Mouse (Mus musculus): ENCODE measurements at regions not wholly inside any gene's neighbourhood (a gene's known extent, or its start where the extent isn't known, plus 50 kb on each side); places are given as distances from the start of the nearest gene placed in this dataset.
A peak's percentile ranks its signal among the peaks of the same experiment; 100 is the strongest.

DNA sequence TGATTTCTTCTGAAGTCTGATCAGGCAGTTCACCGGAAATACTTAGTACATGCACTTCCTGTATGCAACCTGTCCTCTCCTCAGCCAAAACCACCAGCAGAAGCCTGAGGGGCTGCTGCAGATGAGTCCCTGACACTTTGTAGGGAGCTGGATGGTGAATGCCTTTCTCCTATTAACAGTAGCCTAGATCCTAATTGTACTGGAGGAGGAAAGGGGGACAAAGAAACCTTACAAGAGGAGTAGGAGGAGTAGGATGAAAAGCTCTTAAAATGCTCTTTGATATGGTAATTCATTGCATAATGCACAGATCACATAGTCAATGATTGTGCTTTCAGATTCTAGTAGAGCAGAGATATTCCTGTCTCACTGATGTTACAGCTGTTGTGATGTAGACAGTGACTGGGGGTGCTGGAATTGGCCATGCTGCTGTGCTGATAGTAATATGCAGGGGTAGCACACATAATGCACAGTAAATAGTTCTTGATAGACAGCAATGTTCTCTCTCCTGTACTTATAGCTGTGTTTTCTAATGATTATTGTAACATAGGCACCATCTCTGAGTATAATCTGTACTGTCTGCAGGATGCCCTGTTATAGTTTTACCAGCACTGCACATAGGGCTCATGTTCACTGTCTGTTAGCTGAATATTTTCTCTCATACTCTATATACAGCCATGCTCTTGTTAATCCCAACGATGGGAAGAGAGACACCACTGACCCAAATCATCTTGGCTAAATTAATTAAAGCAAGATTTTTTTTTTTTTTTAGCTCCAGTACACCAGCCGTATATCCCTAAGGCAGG is 874.4 kb downstream of the Car8 start:
- Histone ChIP-seq H3K9me3 (replicated peaks; ENCODE audit: control insufficient read depth, low read length) (no peaks in the 10 kb centered on the region), H3K27me3 (ENCODE audit: control insufficient read depth, insufficient read depth, low read length) (no peaks in the 10 kb centered on the region), H3K36me3 (ENCODE audit: control insufficient read depth, insufficient read depth, low read length) (no peaks in the 10 kb centered on the region), H3K4me1 (ENCODE audit: control insufficient read depth, insufficient read depth, low read length) (no peaks in the 10 kb centered on the region), H3K9ac (ENCODE audit: low read length) (no peak overlapping the region), H3K4me3 (replicated peaks; ENCODE audit: low read length) (no peak overlapping the region), H3K27ac (ENCODE audit: low read length) (no peak overlapping the region), H3K4me2 (ENCODE audit: low read depth, low read length) (no peak overlapping the region)
- no peak for ATAC-seq (ENCODE audit: insufficient read depth, low FRiP score)
- 83% methylated on average over 3 of the region's 3 CpGs for WGBS

DNA sequence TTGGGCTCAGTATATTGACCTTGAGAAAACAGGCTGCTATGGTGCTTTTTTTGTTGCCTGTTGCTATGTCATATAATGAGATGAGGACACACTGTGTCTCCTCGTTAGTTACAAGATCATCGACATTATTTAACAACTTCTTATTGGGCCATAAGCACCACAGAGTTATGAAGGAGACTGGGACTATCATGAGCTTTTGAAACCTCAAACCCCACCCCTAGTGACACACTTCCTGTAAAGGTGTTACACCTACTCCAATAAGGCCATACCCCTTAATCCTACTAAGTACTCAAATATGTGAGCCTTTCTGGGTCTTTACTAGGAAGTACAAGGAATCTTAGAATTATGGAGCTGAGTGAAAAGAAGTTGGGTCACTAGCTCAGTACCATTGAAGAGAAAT is 875.3 kb downstream of the Car8 start:
- no peak overlapping the region for H3K27ac ChIP-seq (ENCODE audit: low read length)
- no peaks in the 10 kb centered on the region for H3K4me1 ChIP-seq (ENCODE audit: control insufficient read depth, insufficient read depth, low read length)
- H3K9ac ChIP-seq (ENCODE audit: low read length) = no peak overlapping the region
- no peaks in the 10 kb centered on the region for H3K27me3 ChIP-seq (ENCODE audit: control insufficient read depth, insufficient read depth, low read length)
- no peaks in the 10 kb centered on the region for H3K36me3 ChIP-seq (ENCODE audit: control insufficient read depth, insufficient read depth, low read length)
- 91% methylated on average over 2 of the region's 2 CpGs for WGBS
- no peak for ATAC-seq (ENCODE audit: insufficient read depth, low FRiP score)
- no peaks in the 10 kb centered on the region for H3K9me3 ChIP-seq (replicated peaks; ENCODE audit: control insufficient read depth, low read length)
- no peak overlapping the region for H3K4me2 ChIP-seq (ENCODE audit: low read depth, low read length)
- no peak overlapping the region for H3K4me3 ChIP-seq (replicated peaks; ENCODE audit: low read length)

DNA sequence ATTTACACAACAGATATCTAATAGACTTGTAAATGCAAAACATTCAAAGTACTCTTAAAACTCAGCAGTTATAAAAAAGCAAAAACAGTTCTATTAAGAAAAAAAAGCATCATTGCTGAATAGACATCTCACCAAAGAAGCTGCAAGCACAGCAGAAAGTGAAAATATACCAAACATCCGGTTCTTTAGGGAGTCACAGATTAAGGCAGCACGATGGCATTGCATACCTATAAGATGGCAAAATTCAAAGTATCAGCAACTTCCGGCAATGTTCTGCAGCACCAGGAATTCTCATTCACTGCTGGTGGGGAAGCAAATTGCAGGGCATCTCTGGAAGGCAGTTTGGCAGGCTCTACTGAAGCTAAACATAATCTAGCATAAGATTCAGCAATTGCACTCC is 882.6 kb downstream of the Car8 start:
- 87% methylated on average over 3 of the region's 3 CpGs for WGBS
- no peak overlapping the region for H3K4me3 ChIP-seq (replicated peaks; ENCODE audit: low read length)
- ATAC-seq (ENCODE audit: insufficient read depth, low FRiP score) = no peak
- H3K36me3 ChIP-seq (ENCODE audit: control insufficient read depth, insufficient read depth, low read length) = no peaks in the 10 kb centered on the region
- no peak overlapping the region for H3K27ac ChIP-seq (ENCODE audit: low read length)
- no peak overlapping the region for H3K4me2 ChIP-seq (ENCODE audit: low read depth, low read length)
- no peaks in the 10 kb centered on the region for H3K9me3 ChIP-seq (replicated peaks; ENCODE audit: control insufficient read depth, low read length)
- no peaks in the 10 kb centered on the region for H3K4me1 ChIP-seq (ENCODE audit: control insufficient read depth, insufficient read depth, low read length)
- no peaks in the 10 kb centered on the region for H3K27me3 ChIP-seq (ENCODE audit: control insufficient read depth, insufficient read depth, low read length)
- H3K9ac ChIP-seq (ENCODE audit: low read length) = no peak overlapping the region

DNA sequence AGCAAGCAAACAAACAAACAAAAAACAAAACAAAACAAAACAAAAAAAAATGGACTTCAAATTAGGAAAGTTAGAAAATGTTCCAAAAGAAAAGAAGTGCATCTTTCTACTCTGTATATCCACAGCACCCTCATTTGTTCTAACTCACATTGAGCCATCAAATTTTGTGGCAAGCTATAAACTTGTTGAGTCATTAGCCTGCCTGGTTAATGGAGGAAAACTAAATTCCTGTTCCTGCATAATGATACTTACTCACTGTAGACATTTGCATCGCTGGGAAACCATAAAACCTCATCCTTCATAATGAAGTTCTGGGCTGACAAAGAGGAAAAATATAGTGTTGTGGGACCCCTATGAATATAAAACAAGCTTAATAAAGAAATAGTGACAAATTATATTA is 891.5 kb downstream of the Car8 start:
- no peak for ATAC-seq (ENCODE audit: insufficient read depth, low FRiP score)
- H3K9ac ChIP-seq (ENCODE audit: low read length) = no peak overlapping the region

DNA sequence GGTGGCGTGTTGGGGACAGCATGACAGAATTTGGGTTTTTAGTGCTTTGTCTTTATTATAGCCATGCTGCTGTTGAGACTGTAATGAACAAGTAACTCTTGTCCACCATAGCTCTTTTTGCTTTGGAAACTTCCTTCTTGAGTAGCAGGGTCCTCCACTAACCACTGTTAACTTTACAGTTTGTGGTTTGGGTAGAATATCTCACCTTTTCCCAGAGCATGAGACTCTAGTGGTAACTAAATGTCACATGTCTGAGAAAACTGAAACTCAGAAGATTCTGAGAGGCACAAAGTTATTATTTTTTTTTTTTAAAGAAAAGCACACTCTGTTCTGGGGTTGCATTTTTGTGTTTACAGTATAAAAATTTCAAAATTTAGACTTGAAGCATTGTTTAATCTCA is 897.7 kb downstream of the Car8 start:
- Histone ChIP-seq H3K9me3 (replicated peaks; ENCODE audit: control insufficient read depth, low read length) (no peaks in the 10 kb centered on the region), H3K36me3 (ENCODE audit: control insufficient read depth, insufficient read depth, low read length) (no peaks in the 10 kb centered on the region), H3K4me2 (ENCODE audit: low read depth, low read length) (no peak overlapping the region), H3K4me1 (ENCODE audit: control insufficient read depth, insufficient read depth, low read length) (no peaks in the 10 kb centered on the region), H3K9ac (ENCODE audit: low read length) (no peak overlapping the region), H3K27me3 (ENCODE audit: control insufficient read depth, insufficient read depth, low read length) (no peaks in the 10 kb centered on the region), H3K27ac (ENCODE audit: low read length) (no peak overlapping the region), H3K4me3 (replicated peaks; ENCODE audit: low read length) (no peak overlapping the region)
- 87% methylated on average over 1 of the region's 1 CpGs for WGBS
- no peak for ATAC-seq (ENCODE audit: insufficient read depth, low FRiP score)

More for the DNA sequence above, 891.5 kb downstream of the Car8 start:
- Histone ChIP-seq H3K27me3 (ENCODE audit: control insufficient read depth, insufficient read depth, low read length) (no peaks in the 10 kb centered on the region), H3K4me3 (replicated peaks; ENCODE audit: low read length) (no peak overlapping the region), H3K27ac (ENCODE audit: low read length) (no peak overlapping the region), H3K36me3 (ENCODE audit: control insufficient read depth, insufficient read depth, low read length) (no peaks in the 10 kb centered on the region), H3K4me1 (ENCODE audit: control insufficient read depth, insufficient read depth, low read length) (no peaks in the 10 kb centered on the region), H3K9me3 (replicated peaks; ENCODE audit: control insufficient read depth, low read length) (no peaks in the 10 kb centered on the region), H3K4me2 (ENCODE audit: low read depth, low read length) (no peak overlapping the region)
- 78% methylated on average over 1 of the region's 1 CpGs for WGBS

DNA sequence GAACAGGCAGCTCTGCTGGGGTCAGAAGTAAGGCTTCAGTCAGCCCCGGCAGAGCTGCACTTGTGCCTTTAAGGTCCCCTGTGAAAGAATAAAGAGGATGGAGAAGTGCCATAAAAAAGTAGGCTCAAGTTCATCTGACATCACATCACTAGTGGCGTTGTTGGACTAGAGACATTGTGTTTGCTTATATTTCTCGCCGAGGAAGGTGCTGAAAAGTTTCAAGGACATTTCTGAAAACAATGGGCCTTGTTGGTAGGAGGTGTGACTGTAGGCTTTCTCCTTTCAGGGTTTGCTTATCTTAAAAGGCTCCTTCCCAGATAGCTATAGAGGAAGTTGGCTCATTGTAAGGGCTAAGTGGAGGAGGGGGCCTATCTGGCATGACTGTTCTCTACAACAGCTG is 924.6 kb downstream of the Car8 start:
- no peaks in the 10 kb centered on the region for H3K27me3 ChIP-seq (ENCODE audit: control insufficient read depth, insufficient read depth, low read length)
- 51% methylated on average over 4 of the region's 4 CpGs for WGBS
- H3K9ac ChIP-seq (ENCODE audit: low read length) = no peak overlapping the region
- no peaks in the 10 kb centered on the region for H3K36me3 ChIP-seq (ENCODE audit: control insufficient read depth, insufficient read depth, low read length)
- H3K4me2 ChIP-seq (ENCODE audit: low read depth, low read length) = no peak overlapping the region
- no peak overlapping the region for H3K27ac ChIP-seq (ENCODE audit: low read length)
- peak; percentile 72; the same call in 1 of the 2 replicates for ATAC-seq (ENCODE audit: insufficient read depth, low FRiP score)
- H3K4me3 ChIP-seq (replicated peaks; ENCODE audit: low read length) = no peak overlapping the region
- H3K4me1 ChIP-seq (ENCODE audit: control insufficient read depth, insufficient read depth, low read length) = no peaks in the 10 kb centered on the region
- no peaks in the 10 kb centered on the region; the same call in 1 of the 2 replicates for H3K9me3 ChIP-seq (replicated peaks; ENCODE audit: control insufficient read depth, low read length)

DNA sequence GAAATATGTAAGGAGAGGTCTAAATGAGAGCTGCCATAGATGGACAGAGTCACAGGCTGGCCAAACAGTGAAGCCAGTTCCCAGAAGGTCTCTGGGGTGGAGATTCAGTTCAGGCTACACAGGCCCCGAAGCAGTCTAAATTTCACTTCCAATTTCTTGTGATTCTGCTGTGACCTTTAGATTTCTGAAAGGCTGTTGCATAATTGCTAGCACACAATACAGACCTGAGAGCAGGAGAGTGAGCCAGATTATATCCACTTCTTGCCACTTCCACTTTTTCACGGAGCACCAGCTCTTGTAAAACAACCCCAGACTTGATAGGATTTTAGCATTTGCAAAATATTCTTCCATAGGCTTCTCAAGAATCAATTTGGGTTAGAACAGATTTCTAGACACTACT is 925.6 kb downstream of the Car8 start:
- Histone ChIP-seq H3K27ac (ENCODE audit: low read length) (no peak overlapping the region), H3K9me3 (replicated peaks; ENCODE audit: control insufficient read depth, low read length) (no peaks in the 10 kb centered on the region; the same call in 1 of the 2 replicates), H3K4me3 (replicated peaks; ENCODE audit: low read length) (no peak overlapping the region), H3K27me3 (ENCODE audit: control insufficient read depth, insufficient read depth, low read length) (no peaks in the 10 kb centered on the region), H3K9ac (ENCODE audit: low read length) (no peak overlapping the region), H3K4me1 (ENCODE audit: control insufficient read depth, insufficient read depth, low read length) (no peaks in the 10 kb centered on the region), H3K36me3 (ENCODE audit: control insufficient read depth, insufficient read depth, low read length) (no peaks in the 10 kb centered on the region), H3K4me2 (ENCODE audit: low read depth, low read length) (no peak overlapping the region)
- ATAC-seq (ENCODE audit: insufficient read depth, low FRiP score) = no peak
- 81% methylated on average over 2 of the region's 2 CpGs for WGBS

DNA sequence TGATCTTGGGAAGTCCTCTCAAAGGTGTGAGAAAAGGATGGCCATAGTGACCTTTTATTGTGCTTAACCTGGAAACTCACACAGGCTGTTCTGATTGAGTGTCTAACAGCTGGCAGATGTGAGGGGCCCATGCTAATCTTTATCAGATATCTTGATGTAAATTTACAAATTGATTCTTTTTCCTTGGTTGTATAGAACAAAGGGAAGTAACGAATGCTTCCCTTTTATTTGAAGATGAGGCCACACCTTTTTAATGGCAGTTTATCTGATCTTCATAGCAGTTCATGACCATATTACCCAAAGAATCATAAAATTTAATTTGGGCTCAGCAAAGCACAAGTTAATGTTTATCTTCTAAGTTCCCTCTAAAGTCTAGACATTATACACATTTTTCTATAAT is 926.7 kb downstream of the Car8 start:
- Histone ChIP-seq H3K4me3 (replicated peaks; ENCODE audit: low read length) (no peak overlapping the region), H3K9me3 (replicated peaks; ENCODE audit: control insufficient read depth, low read length) (no peaks in the 10 kb centered on the region; the same call in 1 of the 2 replicates), H3K27ac (ENCODE audit: low read length) (no peak overlapping the region), H3K9ac (ENCODE audit: low read length) (no peak overlapping the region), H3K36me3 (ENCODE audit: control insufficient read depth, insufficient read depth, low read length) (no peaks in the 10 kb centered on the region), H3K27me3 (ENCODE audit: control insufficient read depth, insufficient read depth, low read length) (no peaks in the 10 kb centered on the region), H3K4me1 (ENCODE audit: control insufficient read depth, insufficient read depth, low read length) (no peaks in the 10 kb centered on the region), H3K4me2 (ENCODE audit: low read depth, low read length) (no peak overlapping the region)
- 57% methylated on average over 1 of the region's 1 CpGs for WGBS
- no peak for ATAC-seq (ENCODE audit: insufficient read depth, low FRiP score)

DNA sequence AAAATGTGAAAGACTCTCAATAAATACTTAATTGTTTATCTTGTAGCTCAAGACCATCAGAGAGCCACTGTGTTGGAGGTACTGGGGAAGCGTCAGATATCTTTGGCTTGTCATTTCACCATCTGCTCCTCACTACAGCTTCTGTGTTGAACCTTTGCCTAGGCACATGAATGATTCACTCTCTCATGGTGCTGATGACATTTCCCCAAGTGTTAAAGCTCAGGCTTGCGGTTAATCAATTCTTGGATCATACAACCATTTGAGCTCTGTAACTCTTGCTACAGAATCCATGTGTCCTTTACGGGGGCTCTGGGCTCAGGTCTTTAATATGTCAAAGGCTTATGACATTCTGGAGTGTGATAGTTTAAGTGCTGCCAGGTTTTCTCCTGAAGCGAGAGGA is 969.8 kb downstream of the Car8 start:
- no peak overlapping the region for H3K27ac ChIP-seq (ENCODE audit: low read length)
- no peak overlapping the region for H3K9ac ChIP-seq (ENCODE audit: low read length)
- no peaks in the 10 kb centered on the region for H3K27me3 ChIP-seq (ENCODE audit: control insufficient read depth, insufficient read depth, low read length)
- no peak overlapping the region for H3K4me3 ChIP-seq (replicated peaks; ENCODE audit: low read length)
- WGBS = 73% methylated on average over 4 of the region's 4 CpGs
- ATAC-seq (ENCODE audit: insufficient read depth, low FRiP score) = no peak
- H3K4me2 ChIP-seq (ENCODE audit: low read depth, low read length) = no peak overlapping the region
- no peaks in the 10 kb centered on the region for H3K4me1 ChIP-seq (ENCODE audit: control insufficient read depth, insufficient read depth, low read length)
- H3K9me3 ChIP-seq (replicated peaks; ENCODE audit: control insufficient read depth, low read length) = no peaks in the 10 kb centered on the region
- no peaks in the 10 kb centered on the region for H3K36me3 ChIP-seq (ENCODE audit: control insufficient read depth, insufficient read depth, low read length)

Data from stomach, embryonic 16.5 days (tissue).